Mouse (Mus musculus) ES-Bruce4 (cell line): ENCODE measurements at regions not wholly inside any gene's neighbourhood (a gene's known extent, or its start where the extent isn't known, plus 50 kb on each side); places are given as distances from the start of the nearest gene placed in this dataset.
A peak's percentile ranks its signal among the peaks of the same experiment; 100 is the strongest.

Source experiments
- H3K27ac ChIP-seq: 2 replicates; pipeline ENCODE4 v1.5.1; 2012; ENCODE audit warnings: low read length, inconsistent platforms; ENCODE audit not compliant: insufficient read depth
- H3K27me3 ChIP-seq: 2 replicates; pipeline ENCODE4 v1.6.1; 2012; ENCODE audit warnings: mild to moderate bottlenecking, low read length, inconsistent platforms; ENCODE audit not compliant: control insufficient read depth, poor library complexity, insufficient read depth, severe bottlenecking
- H3K36me3 ChIP-seq: 2 replicates; pipeline ENCODE4 v1.6.1; 2012; ENCODE audit warnings: inconsistent platforms, mild to moderate bottlenecking, low read length, moderate library complexity; ENCODE audit not compliant: control insufficient read depth, poor library complexity, insufficient read depth, severe bottlenecking
- H3K4me1 ChIP-seq: one replicate; pipeline ENCODE4 v1.8.1; 2011; ENCODE audit warnings: low read length; ENCODE audit not compliant: control insufficient read depth, insufficient read depth
- H3K4me3 ChIP-seq: 2 replicates; pipeline ENCODE4 v1.5.1; 2011; ENCODE audit warnings: low read depth, mild to moderate bottlenecking, low read length
- H3K9ac ChIP-seq: 2 replicates; pipeline ENCODE4 v1.6.1; 2012; ENCODE audit warnings: low read depth, mild to moderate bottlenecking, inconsistent platforms; ENCODE audit not compliant: poor library complexity, severe bottlenecking
- H3K9me3 ChIP-seq: replicated peaks from 2 replicates; pipeline ENCODE4 v1.6.1; 2012; ENCODE audit warnings: mild to moderate bottlenecking, low read length, inconsistent platforms; ENCODE audit not compliant: control insufficient read depth, poor library complexity, insufficient read depth, severe bottlenecking
- CTCF ChIP-seq: IDR thresholded peaks from one replicate; pipeline ENCODE4 v1.8.1; 2011; ENCODE audit warnings: low read depth, low read length
- EP300 ChIP-seq: IDR thresholded peaks from 2 replicates; pipeline ENCODE4 v1.6.1; 2011; ENCODE audit warnings: low read depth, low read length; ENCODE audit not compliant: insufficient read depth
- POLR2A ChIP-seq: IDR thresholded peaks from one replicate; pipeline ENCODE4 v1.8.1; 2011; ENCODE audit warnings: low read length; ENCODE audit not compliant: insufficient read depth

GRCm38 (mm10) chr2:166257666-166258065 lies 102.2 kb upstream of the Sulf2 start:
- Histone ChIP-seq H3K27me3 (no peaks in the 10 kb centered on the region), H3K36me3 (no peaks in the 10 kb centered on the region), H3K4me1 (peaks cover 11% of the 10 kb centered on the region), H3K27ac (no peak overlapping the region), H3K9ac (no peak overlapping the region), H3K4me3 (no peak overlapping the region), H3K9me3 (no peaks in the 10 kb centered on the region)
- TF ChIP-seq POLR2A: no peak
- TF ChIP-seq EP300: no peak
- no peak for TF ChIP-seq CTCF

GRCm38 (mm10) chr2:166256193-166256592 lies 100.7 kb upstream of the Sulf2 start:
- Histone ChIP-seq H3K27ac (no peak overlapping the region), H3K4me3 (no peak overlapping the region), H3K9me3 (no peaks in the 10 kb centered on the region), H3K27me3 (no peaks in the 10 kb centered on the region), H3K36me3 (no peaks in the 10 kb centered on the region), H3K4me1 (peaks cover 20% of the 10 kb centered on the region), H3K9ac (no peak overlapping the region)
- no peak for TF ChIP-seq CTCF
- no peak for TF ChIP-seq EP300
- TF ChIP-seq POLR2A: no peak

DNA sequence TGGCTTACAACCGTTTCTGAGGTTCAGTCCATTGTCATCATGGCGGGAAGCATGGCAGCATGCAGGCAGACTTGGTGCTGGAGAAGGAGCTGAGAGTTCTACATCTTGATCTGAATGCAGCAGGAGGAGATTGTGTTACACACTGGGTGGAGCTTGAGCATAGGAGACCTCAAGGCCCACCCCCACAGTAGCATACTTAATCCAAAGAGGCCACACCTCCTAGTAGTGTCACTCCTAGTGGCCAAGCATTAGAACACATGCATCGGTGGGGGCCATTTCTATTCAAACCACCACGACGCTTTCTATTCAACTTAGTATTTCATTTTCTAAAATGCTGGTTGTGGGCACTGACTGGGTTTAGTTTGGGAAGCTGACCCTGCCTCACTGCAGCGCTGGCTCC lies 99.1 kb upstream of the Sulf2 start:
- no peak overlapping the region for H3K4me3 ChIP-seq
- peaks cover 24% of the 10 kb centered on the region for H3K4me1 ChIP-seq
- H3K36me3 ChIP-seq: no peaks in the 10 kb centered on the region
- H3K9ac ChIP-seq: no peak overlapping the region
- H3K27me3 ChIP-seq: no peaks in the 10 kb centered on the region
- no peaks in the 10 kb centered on the region for H3K9me3 ChIP-seq
- peak overlapping the region; percentile 30; the same call in 1 of the 2 replicates for H3K27ac ChIP-seq
- no peak for TF ChIP-seq CTCF
- TF ChIP-seq POLR2A: peak; percentile 20
- TF ChIP-seq EP300: no peak

- no peaks in the 10 kb centered on the region for H3K27me3 ChIP-seq
- no peaks in the 10 kb centered on the region for H3K9me3 ChIP-seq
- H3K9ac ChIP-seq: no peak overlapping the region
- H3K36me3 ChIP-seq: no peaks in the 10 kb centered on the region
- peaks cover 16% of the 10 kb centered on the region for H3K4me1 ChIP-seq
- peak overlapping the region; percentile 38 for H3K27ac ChIP-seq
- TF ChIP-seq CTCF: no peak
- TF ChIP-seq EP300: 0 out of 2 replicates have a peak, but pooled peaks have one; percentile 57
- TF ChIP-seq POLR2A: no peak
- H3K4me3 ChIP-seq: no peak overlapping the region
Observed at GRCm38 (mm10) chr2:166252107-166252506, 96.6 kb upstream of the Sulf2 start.

- Histone ChIP-seq H3K4me3 (no peak overlapping the region), H3K36me3 (no peaks in the 10 kb centered on the region), H3K9me3 (no peaks in the 10 kb centered on the region), H3K9ac (no peak overlapping the region), H3K4me1 (peaks cover 16% of the 10 kb centered on the region), H3K27ac (peak overlapping the region; percentile 27), H3K27me3 (no peaks in the 10 kb centered on the region)
- no peak for TF ChIP-seq POLR2A
- no peak for TF ChIP-seq CTCF
- TF ChIP-seq EP300: no peak
Observed at GRCm38 (mm10) chr2:166251421-166251820, 96.0 kb upstream of the Sulf2 start.

DNA sequence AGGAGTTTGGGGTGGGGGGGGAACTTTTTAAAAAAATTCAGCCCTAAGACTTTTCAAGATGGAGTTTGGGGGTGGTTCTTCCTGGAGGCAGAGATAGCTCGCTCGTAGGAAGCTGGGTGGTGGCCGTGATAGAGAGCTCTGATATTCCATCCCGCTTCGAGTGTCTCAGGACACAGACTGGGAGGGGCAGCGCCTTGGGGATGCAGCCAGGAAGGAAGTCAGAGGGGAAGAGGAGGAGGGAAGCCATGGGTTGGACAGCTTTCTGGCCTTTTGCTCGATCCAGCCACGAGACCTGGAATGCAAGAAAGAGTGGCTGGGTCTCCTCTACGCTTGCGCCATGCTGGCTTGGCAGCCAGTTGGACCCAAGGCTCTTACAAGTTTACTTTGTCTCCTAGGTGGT lies 95.1 kb upstream of the Sulf2 start:
- Histone ChIP-seq H3K27me3 (no peaks in the 10 kb centered on the region), H3K27ac (no peak overlapping the region), H3K36me3 (no peaks in the 10 kb centered on the region), H3K9ac (no peak overlapping the region), H3K9me3 (no peaks in the 10 kb centered on the region), H3K4me1 (peaks cover 16% of the 10 kb centered on the region), H3K4me3 (no peak overlapping the region)
- TF ChIP-seq POLR2A (no peak), EP300 (no peak), CTCF (no peak)
